Mouse (Mus musculus) liver, postnatal 0 days (tissue): ENCODE data around the gene Arhgap6. TPM values are rescaled to one million over a fixed set of nuclear protein-coding genes. Genes with fewer than 3 reads are reported as not detected.
A peak's percentile ranks its signal among the peaks of the same experiment; 100 is the strongest.

Source experiments
- ATAC-seq: fragments of 200-750 bp; cut with Nextera tagmentation; 2 replicates; pipeline ENCODE4 v1.8.0; 2017; ENCODE audit warnings: mild to moderate bottlenecking, moderate library complexity
- DNase-seq: peaks from one replicate; pipeline ENCODE4 v3.0.0-alpha.2; 2016
- H3K27ac ChIP-seq: fragments of 300-500 bp; sonication (generic); 2 replicates; pipeline ENCODE4 v1.5.1; 2014; ENCODE audit warnings: antibody characterized with exemption, moderate library complexity, mild to moderate bottlenecking, low read depth
- H3K27me3 ChIP-seq: fragments of 300-500 bp; sonication (generic); 2 replicates; pipeline ENCODE4 v1.6.1; 2014; ENCODE audit warnings: low read length, control low read depth, mixed read lengths; ENCODE audit not compliant: insufficient read depth
- H3K36me3 ChIP-seq: fragments of 300-500 bp; sonication (generic); replicated peaks from 2 replicates; pipeline ENCODE4 v1.6.1; 2014; ENCODE audit warnings: mild to moderate bottlenecking, control low read depth, low read length, moderate library complexity, mixed read lengths; ENCODE audit not compliant: insufficient read depth
- H3K4me1 ChIP-seq: fragments of 300-500 bp; sonication (generic); 2 replicates; pipeline ENCODE4 v1.6.1; 2014; ENCODE audit warnings: antibody characterized with exemption, mild to moderate bottlenecking, control low read depth; ENCODE audit not compliant: insufficient read depth
- H3K4me2 ChIP-seq: fragments of 300-500 bp; sonication (generic); 2 replicates; pipeline ENCODE4 v1.6.1; 2014; ENCODE audit warnings: low read depth, mild to moderate bottlenecking, low read length, moderate library complexity, mixed read lengths
- H3K4me3 ChIP-seq: fragments of 300-500 bp; sonication (generic); 2 replicates; pipeline ENCODE4 v1.5.1; 2014; ENCODE audit warnings: low read depth, low read length
- H3K9ac ChIP-seq: fragments of 300-500 bp; sonication (generic); replicated peaks from 2 replicates; pipeline ENCODE4 v1.6.1; 2014; ENCODE audit warnings: mild to moderate bottlenecking, moderate library complexity
- H3K9me3 ChIP-seq: fragments of 300-500 bp; sonication (generic); 2 replicates; pipeline ENCODE4 v1.6.1; 2016; ENCODE audit warnings: mild to moderate bottlenecking, control low read depth, low read length, mixed read lengths
- CTCF ChIP-seq: sonication (generic); IDR thresholded peaks from 2 replicates; pipeline ENCODE4 v1.5.1; 2016; ENCODE audit warnings: antibody characterized with exemption, low read depth
- EP300 ChIP-seq: IDR thresholded peaks from 2 replicates; pipeline ENCODE4 v1.6.1; 2016; ENCODE audit warnings: antibody characterized with exemption, low read depth, mild to moderate bottlenecking
- WGBS: fragments of 180-500 bp; shearing (Covaris S2); extraction: QIAGEN DNeasy Blood & Tissue Kit; methylation state at CpG from one replicate; pipeline ENCODE4 v1.1.7; 2014; ENCODE audit not compliant: insufficient replicate concordance; 5-methylcytosine and 5-hydroxymethylcytosine counted together
- polyA plus RNA-seq: library from polyadenylated mRNA; unstranded; fragments of >200 nt; fragmentation: Nextera tagmentation; extraction: Ambion mirVana; gene quantifications from 2 replicates; pipeline ENCODE4 v1.2.1, GENCODE M21; 2015

Arhgap6 gene
- polyA plus RNA-seq, 1 experiment from 2014 or later: 2.9 TPM

DNA sequence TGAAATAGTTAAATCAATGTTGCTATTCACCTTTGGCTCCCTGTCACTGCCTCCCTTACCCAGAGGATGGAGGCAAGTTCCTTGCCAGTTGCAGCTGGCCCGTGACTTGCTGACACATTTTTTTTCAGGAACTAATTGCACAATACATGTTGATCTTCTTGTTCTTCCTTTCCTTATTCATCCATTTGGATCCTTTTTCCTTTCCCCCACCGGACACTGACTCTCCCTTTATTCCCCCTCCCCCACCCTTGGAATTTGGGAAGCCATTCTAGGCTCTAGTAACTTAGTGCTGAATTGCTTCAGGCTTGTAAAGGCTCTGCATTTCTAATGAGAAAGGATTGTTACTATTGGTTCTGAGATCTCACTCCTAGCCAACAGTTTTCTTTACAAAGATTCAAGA is 112.7 kb downstream of the Arhgap6 start:
- DNase-seq (no peak), ATAC-seq (no peak)
- no peaks in the 10 kb centered on the region for H3K4me1 ChIP-seq
- H3K36me3 ChIP-seq: no peaks in the 10 kb centered on the region
- TF ChIP-seq EP300 (no peak), CTCF (no peak)
- no peak overlapping the region for H3K27ac ChIP-seq
- H3K4me2 ChIP-seq: no peak overlapping the region
- H3K27me3 ChIP-seq: no peaks in the 10 kb centered on the region
- H3K9me3 ChIP-seq: no peaks in the 10 kb centered on the region
- 33% methylated on average over 2 of the region's 2 CpGs for WGBS
- H3K4me3 ChIP-seq: no peak overlapping the region
- H3K9ac ChIP-seq: no peak overlapping the region

DNA sequence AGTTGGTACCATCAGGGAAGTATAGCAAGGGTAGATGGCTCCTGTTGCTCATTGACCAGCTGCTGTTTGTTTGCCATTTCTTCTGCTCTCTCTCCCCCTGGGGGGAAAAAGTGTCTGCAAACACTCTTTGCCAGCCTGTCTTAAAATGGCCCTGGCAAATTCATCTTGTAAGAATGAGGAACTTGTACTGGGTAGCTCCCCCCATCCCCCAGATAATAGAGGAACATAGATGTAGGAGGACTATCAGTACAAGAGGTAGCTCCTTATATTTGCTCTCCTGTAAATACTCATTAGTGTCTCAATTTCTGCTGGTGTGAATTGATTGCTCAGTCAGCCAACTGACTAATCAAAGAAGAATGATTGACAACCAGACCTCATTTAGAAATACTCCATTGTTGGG is 118.6 kb downstream of the Arhgap6 start:
- DNase-seq: no peak
- no peak overlapping the region for H3K4me3 ChIP-seq
- no peaks in the 10 kb centered on the region for H3K4me1 ChIP-seq
- TF ChIP-seq CTCF (no peak), EP300 (no peak)
- H3K9ac ChIP-seq: no peak overlapping the region
- no peak overlapping the region for H3K27ac ChIP-seq
- ATAC-seq: no peak
- H3K4me2 ChIP-seq: no peak overlapping the region
- no peaks in the 10 kb centered on the region for H3K9me3 ChIP-seq
- H3K27me3 ChIP-seq: no peaks in the 10 kb centered on the region
- H3K36me3 ChIP-seq: no peaks in the 10 kb centered on the region

DNA sequence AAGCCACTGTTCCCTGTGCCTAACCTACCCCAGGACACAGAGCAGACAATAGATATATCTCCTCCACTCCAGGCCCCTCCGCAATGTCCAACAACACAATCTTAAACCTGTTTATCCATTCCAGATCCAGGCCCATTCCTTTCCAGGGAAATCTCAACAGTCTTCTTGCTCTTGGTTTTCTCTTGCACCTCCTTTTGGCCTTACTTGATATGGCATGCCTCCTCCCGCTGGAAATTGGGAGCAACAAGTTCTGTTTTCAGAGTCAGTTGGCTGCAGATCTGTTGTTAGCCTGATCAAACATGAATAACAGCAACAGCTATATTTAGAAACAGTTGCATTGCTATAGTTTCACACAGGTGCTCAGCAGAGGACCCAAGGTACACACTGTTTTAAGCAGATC is 126.0 kb downstream of the Arhgap6 start:
- TF ChIP-seq CTCF: no peak
- TF ChIP-seq EP300: no peak
- H3K9me3 ChIP-seq: no peaks in the 10 kb centered on the region
- no peak overlapping the region for H3K4me3 ChIP-seq
- no peaks in the 10 kb centered on the region for H3K36me3 ChIP-seq
- no peak overlapping the region for H3K27ac ChIP-seq
- 68% methylated on average over 2 of the region's 2 CpGs for WGBS
- ATAC-seq (no peak), DNase-seq (no peak)
- no peak overlapping the region for H3K4me2 ChIP-seq
- no peak overlapping the region for H3K9ac ChIP-seq
- no peaks in the 10 kb centered on the region for H3K4me1 ChIP-seq
- H3K27me3 ChIP-seq: no peaks in the 10 kb centered on the region

DNA sequence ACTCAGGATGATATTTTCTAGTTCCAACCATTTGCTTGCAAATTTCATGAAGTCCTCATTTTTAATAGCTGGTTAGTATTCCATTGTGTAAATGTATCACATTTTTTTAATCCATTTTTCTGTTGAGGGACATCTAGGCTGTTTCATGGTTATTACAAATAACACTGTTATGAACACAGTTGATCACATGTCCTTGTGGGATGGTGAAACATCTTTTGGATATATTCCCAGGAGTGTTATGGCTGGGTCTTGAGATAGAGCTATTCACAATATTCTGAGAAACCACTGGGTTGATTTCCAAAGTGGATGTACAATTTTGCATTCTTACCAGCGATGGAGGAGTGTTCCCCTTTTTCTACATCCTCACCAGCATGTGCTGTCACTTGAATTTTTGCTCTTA is 137.5 kb downstream of the Arhgap6 start:
- Histone ChIP-seq H3K4me2 (no peak overlapping the region), H3K36me3 (no peaks in the 10 kb centered on the region), H3K9ac (no peak overlapping the region), H3K4me3 (no peak overlapping the region), H3K27ac (no peak overlapping the region), H3K27me3 (no peaks in the 10 kb centered on the region), H3K4me1 (no peaks in the 10 kb centered on the region), H3K9me3 (no peaks in the 10 kb centered on the region)
- ATAC-seq (no peak), DNase-seq (no peak)
- WGBS: 31% methylated on average over 1 of the region's 1 CpGs
- TF ChIP-seq CTCF: no peak
- no peak for TF ChIP-seq EP300

DNA sequence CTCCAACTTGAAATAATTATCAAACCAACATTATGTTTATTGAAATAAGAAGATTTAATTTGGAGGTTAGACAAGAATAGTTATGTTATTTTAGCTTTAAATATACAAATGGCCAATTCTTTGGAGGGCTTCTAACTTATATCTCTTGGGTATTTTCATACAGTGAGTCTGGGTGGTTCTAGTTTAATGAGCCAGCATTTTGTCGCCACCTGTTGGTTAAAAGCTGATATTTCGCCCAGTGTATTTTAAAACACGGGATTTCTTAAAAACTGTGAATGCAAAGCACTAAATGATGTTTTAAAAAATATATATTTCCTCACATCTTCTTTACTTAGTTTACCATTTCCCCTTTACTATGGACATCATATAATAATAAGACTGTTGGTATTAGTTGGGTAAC is 140.5 kb downstream of the Arhgap6 start:
- DNase-seq (peak; percentile 12), ATAC-seq (no peak)
- H3K4me3 ChIP-seq: no peak overlapping the region

DNA sequence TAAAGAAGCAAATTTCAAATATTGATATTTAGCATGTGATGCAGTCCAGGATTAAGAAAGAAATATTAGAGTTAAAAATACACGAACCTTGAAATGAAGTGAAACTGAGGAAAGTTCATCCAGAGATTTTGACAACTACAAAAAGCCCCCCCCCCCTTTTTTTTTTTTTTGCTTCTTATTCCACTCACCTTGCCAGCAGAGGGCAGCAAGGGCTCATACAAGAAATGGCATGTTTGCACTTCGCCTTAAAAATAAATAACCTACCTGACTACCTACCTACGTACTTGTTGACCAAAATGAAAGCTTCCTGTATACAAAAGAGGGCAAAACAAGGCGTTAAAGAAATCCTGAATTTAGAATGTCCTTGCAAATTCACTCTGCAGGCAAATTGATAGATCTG is 143.0 kb downstream of the Arhgap6 start:
- DNase-seq (peak; percentile 20), ATAC-seq (no peak)
- Histone ChIP-seq H3K9ac (no peak overlapping the region), H3K36me3 (no peaks in the 10 kb centered on the region), H3K4me1 (no peaks in the 10 kb centered on the region), H3K27me3 (no peaks in the 10 kb centered on the region), H3K4me2 (no peak overlapping the region), H3K27ac (no peak overlapping the region), H3K9me3 (no peaks in the 10 kb centered on the region), H3K4me3 (no peak overlapping the region)
- peak; percentile 45 for TF ChIP-seq CTCF
- TF ChIP-seq EP300: no peak
- 28% methylated on average over 4 of the region's 4 CpGs for WGBS

More for the DNA sequence above, 140.5 kb downstream of the Arhgap6 start:
- WGBS: 11% methylated on average over 3 of the region's 3 CpGs
- no peaks in the 10 kb centered on the region for H3K36me3 ChIP-seq
- H3K4me2 ChIP-seq: no peak overlapping the region
- H3K4me1 ChIP-seq: no peaks in the 10 kb centered on the region
- no peaks in the 10 kb centered on the region for H3K9me3 ChIP-seq
- TF ChIP-seq EP300 (no peak), CTCF (peak; percentile 60)
- no peak overlapping the region for H3K9ac ChIP-seq
- no peaks in the 10 kb centered on the region for H3K27me3 ChIP-seq
- H3K27ac ChIP-seq: no peak overlapping the region

DNA sequence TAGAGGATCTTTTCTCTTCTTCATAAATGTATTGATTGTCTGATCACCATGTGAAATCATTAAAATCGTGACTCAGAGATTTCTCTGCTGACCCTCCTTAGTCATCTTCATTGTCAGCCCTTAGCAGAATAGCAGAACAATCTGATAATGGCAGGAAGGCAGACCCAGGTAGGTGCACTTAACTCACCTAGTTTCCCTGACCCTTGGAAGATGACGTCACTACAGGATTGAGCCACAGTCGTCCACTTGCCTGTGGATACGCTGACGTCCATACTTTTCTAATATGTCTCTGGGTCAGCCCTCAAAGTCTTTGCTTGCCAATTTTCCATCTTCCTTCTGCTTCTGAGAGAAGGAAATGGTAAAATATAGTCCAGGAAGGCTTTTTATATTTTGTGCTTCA is 146.8 kb downstream of the Arhgap6 start:
- TF ChIP-seq CTCF: no peak
- TF ChIP-seq EP300: no peak
- no peaks in the 10 kb centered on the region for H3K9me3 ChIP-seq
- no peak overlapping the region for H3K4me2 ChIP-seq
- H3K4me1 ChIP-seq: no peaks in the 10 kb centered on the region
- WGBS: 54% methylated on average over 5 of the region's 5 CpGs
- no peak overlapping the region for H3K27ac ChIP-seq
- no peak overlapping the region for H3K9ac ChIP-seq
- DNase-seq: peak; percentile 11
- no peak overlapping the region for H3K4me3 ChIP-seq
- ATAC-seq: no peak
- H3K27me3 ChIP-seq: no peaks in the 10 kb centered on the region
- no peaks in the 10 kb centered on the region for H3K36me3 ChIP-seq
